Mouse (Mus musculus) heart, postnatal 0 days (tissue): ENCODE measurements around the gene Csde1. TPM values are rescaled to one million over a fixed set of nuclear protein-coding genes. Genes with fewer than 3 reads are reported as not detected.
A peak's percentile ranks its signal among the peaks of the same experiment; 100 is the strongest.

ENCODE experiments used
- ATAC-seq: fragments of 200-750 bp; cut with Nextera tagmentation; 2 replicates; pipeline ENCODE4 v1.8.0; 2017; ENCODE audit warnings: low read depth, moderate number of reproducible peaks, moderate library complexity; ENCODE audit not compliant: insufficient read depth
- DNase-seq: peaks from one replicate; pipeline ENCODE4 v3.0.0-alpha.2; 2016; ENCODE audit warnings: low spot score
- H3K27ac ChIP-seq: fragments of 300-500 bp; sonication (generic); 2 replicates; pipeline ENCODE4 v1.5.1; 2014; ENCODE audit warnings: low read depth, mild to moderate bottlenecking
- H3K27me3 ChIP-seq: fragments of 300-500 bp; sonication (generic); 2 replicates; pipeline ENCODE4 v1.6.1; 2014; ENCODE audit warnings: low read length, mixed read lengths; ENCODE audit not compliant: control insufficient read depth, insufficient read depth
- H3K36me3 ChIP-seq: fragments of 300-500 bp; sonication (generic); replicated peaks from 2 replicates; pipeline ENCODE4 v1.6.1; 2014; ENCODE audit warnings: low read length, mixed read lengths; ENCODE audit not compliant: control insufficient read depth, insufficient read depth
- H3K4me1 ChIP-seq: fragments of 300-500 bp; sonication (generic); 2 replicates; pipeline ENCODE4 v1.6.1; 2014; ENCODE audit warnings: antibody characterized with exemption; ENCODE audit not compliant: control insufficient read depth, insufficient read depth
- H3K4me2 ChIP-seq: fragments of 300-500 bp; sonication (generic); 2 replicates; pipeline ENCODE4 v1.6.1; 2014; ENCODE audit warnings: low read depth, mild to moderate bottlenecking, low read length, moderate library complexity
- H3K4me3 ChIP-seq: fragments of 300-500 bp; sonication (generic); 2 replicates; pipeline ENCODE4 v1.5.1; 2014; ENCODE audit warnings: low read depth, low read length
- H3K9ac ChIP-seq: fragments of 300-500 bp; sonication (generic); replicated peaks from 2 replicates; pipeline ENCODE4 v1.6.1; 2014; ENCODE audit warnings: low read depth, low read length, mixed read lengths
- H3K9me3 ChIP-seq: fragments of 300-500 bp; sonication (generic); replicated peaks from 2 replicates; pipeline ENCODE4 v1.6.1; 2016; ENCODE audit warnings: low read length; ENCODE audit not compliant: control insufficient read depth
- CTCF ChIP-seq: IDR thresholded peaks from 2 replicates; pipeline ENCODE4 v1.5.1; 2016; ENCODE audit warnings: antibody characterized with exemption, control low read depth, low read depth
- EP300 ChIP-seq: IDR thresholded peaks from 2 replicates; pipeline ENCODE4 v1.6.1; 2016; ENCODE audit warnings: antibody characterized with exemption, low read depth
- WGBS: fragments of 180-500 bp; shearing (Covaris S2); extraction: QIAGEN DNeasy Blood & Tissue Kit; methylation state at CpG from one replicate; pipeline ENCODE4 v1.1.7; 2014; 5-methylcytosine and 5-hydroxymethylcytosine counted together
- polyA plus RNA-seq: library from polyadenylated mRNA; unstranded; fragments of >200 nt; fragmentation: Nextera tagmentation; extraction: Ambion mirVana; gene quantifications from 2 replicates; pipeline ENCODE4 v1.2.1, GENCODE M21; 2015
- total RNA-seq: library from RNA; depleted of rRNA; stranded (reverse); fragments of >200 nt; gene quantifications from 2 replicates; pipeline ENCODE4 v1.2.3, GENCODE M21; 2014; ENCODE audit warnings: low replicate concordance; rRNA removed

The Csde1 gene
- 229 and 268 TPM in 2 replicates for total RNA-seq
- polyA plus RNA-seq, result 225 and 238 TPM in 2 replicates

DNA sequence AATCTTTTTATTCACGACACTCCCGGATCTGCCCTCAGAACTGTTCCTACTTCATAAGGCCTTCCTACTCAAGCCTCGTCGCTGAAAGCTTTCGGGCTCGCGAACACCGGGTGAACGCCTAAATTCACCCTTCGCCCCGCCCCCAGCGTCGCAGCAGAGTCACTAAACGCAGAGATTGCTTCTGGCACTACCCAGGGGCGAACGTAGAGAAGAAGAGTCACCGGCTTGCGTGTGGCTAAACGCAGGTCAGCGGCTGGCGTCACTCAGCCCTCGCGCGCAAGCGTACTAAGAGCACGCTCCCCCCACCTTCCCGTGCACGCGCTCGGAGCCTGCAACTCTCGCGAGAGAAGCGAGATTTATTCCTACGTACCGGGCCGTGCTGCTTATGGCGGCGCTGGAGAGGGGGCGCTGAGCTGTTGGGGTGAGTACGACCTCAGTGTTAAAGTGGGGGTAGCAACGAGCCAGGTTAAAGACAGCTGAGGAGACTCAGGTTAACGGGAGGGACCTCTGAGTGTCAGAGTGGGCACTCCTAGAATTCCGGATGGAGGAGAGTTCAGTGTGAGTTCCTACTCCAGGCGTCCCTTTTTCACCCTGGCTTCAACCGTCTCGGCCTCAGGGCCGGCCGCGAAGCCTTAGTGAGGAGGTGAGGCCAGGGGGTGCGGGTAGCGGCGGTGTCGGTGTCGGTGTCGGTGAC is at the start of gene Csde1:
Gene Csde1, plus strand, starts transcription at position 178 of the 694 bp plus-strand sequence.
- peak; percentile 96 for ATAC-seq
- TF ChIP-seq EP300 (peak; percentile 16; the same call in 1 of the 2 replicates), CTCF (no peak)
- under 1% methylated on average over 55 of the region's 55 CpGs for WGBS
- Histone ChIP-seq H3K36me3 (no peaks in the 10 kb centered on the region), H3K4me3 (peak within 1 kb of the TSS; percentile 88), H3K9ac (peak within 1 kb of the TSS; percentile 93), H3K4me1 (peaks cover 16% of the 10 kb centered on the region), H3K27ac (peak within 1 kb of the TSS; percentile 96), H3K4me2 (peak within 1 kb of the TSS; percentile 89), H3K9me3 (no peaks in the 10 kb centered on the region), H3K27me3 (no peaks in the 10 kb centered on the region)
- peak; percentile 99 for DNase-seq

- TF ChIP-seq EP300, result no peak
- TF ChIP-seq CTCF, result no peak
- DNase-seq (no peak), ATAC-seq (no peak)
- Histone ChIP-seq H3K36me3 (no peaks in the 10 kb centered on the region), H3K27ac (no peak overlapping the region), H3K9me3 (no peaks in the 10 kb centered on the region), H3K27me3 (no peaks in the 10 kb centered on the region), H3K4me1 (no peaks in the 10 kb centered on the region), H3K9ac (no peak overlapping the region), H3K4me2 (no peak overlapping the region), H3K4me3 (no peak overlapping the region)
- 72% methylated on average over 3 of the region's 3 CpGs for WGBS
Measured at GRCm38 (mm10) chr3:102970508-102970907, 49.7 kb upstream of the Csde1 start.

- H3K9ac ChIP-seq, result no peak overlapping the region
Measured at GRCm38 (mm10) chr3:102976906-102977305, 43.3 kb upstream of the Csde1 start.

DNA sequence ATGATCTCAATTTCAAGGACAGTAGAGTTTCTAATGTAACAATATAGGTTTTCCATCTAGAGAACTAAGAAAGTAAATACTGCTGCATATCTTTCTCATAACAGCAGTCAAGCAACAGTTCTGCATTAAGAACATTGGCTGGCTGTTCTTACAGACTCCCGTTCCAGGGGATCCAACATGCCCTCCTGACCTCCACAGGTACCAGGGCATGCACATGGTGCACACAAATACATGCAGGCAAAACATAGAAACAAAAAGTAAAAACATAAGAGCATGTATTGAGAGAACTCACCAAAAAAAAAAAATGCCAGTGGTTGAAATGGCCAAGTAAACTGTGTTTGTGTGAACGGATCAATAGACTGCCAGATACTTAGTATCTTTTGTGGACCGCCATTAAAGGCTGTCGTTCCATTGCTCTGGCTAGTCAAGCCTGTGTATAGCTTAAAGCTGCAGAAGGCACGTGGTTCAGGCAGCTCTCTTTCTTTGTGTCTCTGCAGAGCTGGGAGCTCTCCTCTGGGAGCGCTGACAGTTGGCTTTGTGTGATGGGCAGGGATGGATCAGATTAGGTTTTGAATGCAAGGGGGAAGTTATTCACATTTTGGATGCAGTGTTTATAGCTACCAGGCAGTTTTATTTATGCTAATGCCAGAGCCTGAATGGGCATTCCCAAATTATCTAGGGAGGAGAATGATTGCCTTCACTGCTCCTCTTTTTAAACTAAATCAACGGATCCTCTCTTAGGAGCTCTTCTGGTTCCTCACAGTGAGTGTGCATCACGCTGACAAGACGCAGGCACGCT is 40.5 kb upstream of the Csde1 start:
- no peaks in the 10 kb centered on the region for H3K27me3 ChIP-seq
- H3K9me3 ChIP-seq, result no peaks in the 10 kb centered on the region
- no peak overlapping the region for H3K27ac ChIP-seq
- TF ChIP-seq EP300, result no peak
- TF ChIP-seq CTCF, result no peak
- peak; percentile 17 for DNase-seq
- WGBS, result 30% methylated on average over 10 of the region's 10 CpGs
- H3K9ac ChIP-seq, result no peak overlapping the region
- H3K4me2 ChIP-seq, result no peak overlapping the region
- no peak overlapping the region for H3K4me3 ChIP-seq
- H3K4me1 ChIP-seq, result no peaks in the 10 kb centered on the region
- H3K36me3 ChIP-seq, result no peaks in the 10 kb centered on the region
- ATAC-seq, result no peak

More at GRCm38 (mm10) chr3:102976906-102977305, 43.3 kb upstream of the Csde1 start:
- TF ChIP-seq EP300 (no peak), CTCF (no peak)
- H3K4me3 ChIP-seq, result no peak overlapping the region
- H3K9me3 ChIP-seq, result no peaks in the 10 kb centered on the region
- H3K36me3 ChIP-seq, result no peaks in the 10 kb centered on the region
- H3K27me3 ChIP-seq, result no peaks in the 10 kb centered on the region
- 75% methylated on average over 4 of the region's 4 CpGs for WGBS
- no peak for ATAC-seq
- no peak overlapping the region for H3K27ac ChIP-seq
- no peak for DNase-seq
- H3K4me1 ChIP-seq, result no peaks in the 10 kb centered on the region
- no peak overlapping the region for H3K4me2 ChIP-seq

DNA sequence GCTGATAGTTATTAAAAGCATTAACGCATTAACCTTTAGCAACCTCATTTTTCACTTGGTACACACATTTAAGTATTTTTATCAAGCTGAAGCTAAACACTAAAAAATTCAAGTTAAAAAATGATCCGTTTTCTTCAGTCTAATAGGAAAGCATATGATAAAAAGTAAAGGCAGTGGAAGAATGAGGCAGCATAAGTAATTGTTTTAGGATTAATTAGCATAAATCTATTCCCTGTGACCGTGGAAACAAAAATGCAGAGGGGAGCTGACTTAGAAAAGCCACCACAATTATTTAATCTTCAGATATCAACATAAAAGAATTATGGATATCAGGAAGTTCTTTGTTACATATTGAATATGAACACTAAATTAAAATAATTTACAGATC is 39.9 kb upstream of the Csde1 start:
- Histone ChIP-seq H3K4me3 (no peak overlapping the region), H3K27ac (no peak overlapping the region), H3K4me2 (no peak overlapping the region), H3K4me1 (no peaks in the 10 kb centered on the region), H3K27me3 (no peaks in the 10 kb centered on the region), H3K9ac (no peak overlapping the region), H3K36me3 (no peaks in the 10 kb centered on the region), H3K9me3 (no peaks in the 10 kb centered on the region)
- 56% methylated on average over 3 of the region's 3 CpGs for WGBS
- ATAC-seq, result no peak
- no peak for DNase-seq
- TF ChIP-seq EP300 (no peak), CTCF (no peak)
